Mouse (Mus musculus) B cell, adult (primary cell): ENCODE measurements around the gene Insl6. TPM values are rescaled to one million over a fixed set of nuclear protein-coding genes. Genes with fewer than 3 reads are reported as not detected.

ENCODE experiments used
- total RNA-seq: library from RNA; stranded (reverse); gene quantifications from 4 replicates; pipeline ENCODE4 v1.2.4, GENCODE M21; 2023; ENCODE audit not compliant: inconsistent age

The Insl6 gene
- 2.6 to 6.4 TPM (median 3.4 TPM) in 4 replicates for total RNA-seq

GRCm38 (mm10) chr19:29325053-29325851, at the start of gene Insl6:
TSS of gene Insl6 (minus strand) at chr19:29325356.

DNA sequence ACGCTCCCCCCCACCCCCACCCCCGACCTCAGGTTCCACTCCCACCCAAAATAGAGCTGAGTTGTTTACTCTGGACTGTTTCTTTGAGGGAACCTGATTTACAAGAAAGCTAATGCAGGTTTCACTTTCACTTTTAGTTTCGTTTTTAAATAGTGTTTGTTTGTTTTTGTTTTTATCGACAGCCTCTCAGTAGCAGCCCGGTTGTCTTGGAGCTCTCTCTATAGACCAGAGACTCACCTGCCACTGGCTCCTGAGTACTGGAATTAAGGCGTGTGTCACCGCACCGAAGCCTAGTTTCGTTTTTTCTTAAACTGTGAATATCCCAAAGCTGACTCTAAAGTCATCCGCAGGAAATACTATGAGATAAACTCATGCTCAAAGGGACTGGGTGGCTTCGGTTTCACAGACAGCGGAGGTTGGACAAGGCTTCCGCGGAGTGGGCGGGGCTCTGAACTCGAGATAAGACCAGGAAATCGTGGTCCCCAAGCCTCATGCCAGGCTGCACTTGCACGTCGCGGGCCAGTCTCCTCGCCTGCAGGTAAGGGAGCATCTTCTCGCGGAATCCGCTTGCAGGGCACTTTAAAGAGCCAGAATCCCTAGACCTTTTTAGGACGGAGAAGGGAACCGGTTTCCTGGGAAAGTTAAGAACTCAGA, 41.9 kb upstream of the Insl6 start, which contains the start of the genes Plgrkt and Cd274:
Plgrkt (minus strand) TSS at position 422 of the 654 bp plus-strand sequence.
Cd274 (plus strand) TSS at position 487 of the 654 bp plus-strand sequence.

GRCm38 (mm10) chr19:29334068-29334745, 9.1 kb upstream of the Insl6 start, which contains the start of gene Rln1:
TSS of gene Rln1 (minus strand) at chr19:29334670.

Other genes starting within 250 kb of the Insl6 start
- 18.0 to 23.4 TPM (median 19.9 TPM) in 4 replicates for gene Rcl1, start 224.0 kb downstream of the Insl6 start, total RNA-seq
- gene Jak2, start 73.5 kb downstream of the Insl6 start, total RNA-seq: 55.9 to 65.1 TPM (median 58.8 TPM) in 4 replicates
- not detected in 4 replicates for gene Rln1, start 9.3 kb upstream of the Insl6 start, total RNA-seq
- gene Plgrkt, start 42.0 kb upstream of the Insl6 start, total RNA-seq: 135 to 148 TPM (median 144 TPM) in 4 replicates
- gene Cd274, start 42.1 kb upstream of the Insl6 start, total RNA-seq: 124 to 137 TPM (median 129 TPM) in 4 replicates
- gene Pdcd1lg2, start 85.6 kb upstream of the Insl6 start, total RNA-seq: 5.2 to 7.7 TPM (median 5.4 TPM) in 4 replicates
- gene Ric1, start 196.9 kb upstream of the Insl6 start, total RNA-seq: 52.9 to 58.9 TPM (median 56.0 TPM) in 4 replicates